ENCODE assay signal across 8 mouse cellular contexts in genomic region chr17:29355461-29355840, GRCm38 (mm10). TPM values are rescaled to one million over a fixed set of nuclear protein-coding genes. Genes with fewer than 3 reads are reported as not detected.
DNase-seq lines count a peak whose midpoint lies in the region; ATAC-seq and TF ChIP-seq lines count a peak whose summit lies in the region.

No protein-coding gene starts in this region.

- H3K4me2 ChIP-seq in neural tube, embryonic 11.5 days (ENCODE audit: low read depth) = peak overlapping the region; percentile 53
- H3K4me2 ChIP-seq in hindbrain, embryonic 15.5 days = peak overlapping the region; percentile 71
- no peak overlapping the region for H3K4me2 ChIP-seq in liver, embryonic 13.5 days

- TF ChIP-seq POLR2A in small intestine, adult 2 months (IDR thresholded peaks at IDR 0.05; ENCODE audit: low read depth, low read length) = no peak

- H3K4me3 ChIP-seq in neural tube, embryonic 11.5 days (ENCODE audit: low read depth, low read length) = no peak overlapping the region
- H3K4me3 ChIP-seq in hindbrain, embryonic 15.5 days = no peak overlapping the region
- H3K4me3 ChIP-seq in liver, embryonic 13.5 days (replicated peaks) = no peak overlapping the region
- H3K4me3 ChIP-seq in small intestine, adult 2 months (ENCODE audit: low read depth, low read length) = no peak overlapping the region

- intact Hi-C loops in gastrocnemius, postnatal 14 days (cut with DNase I; ENCODE audit: low total_unique reads) = no loop called here

- H3K9me3 ChIP-seq in neural tube, embryonic 11.5 days (ENCODE audit: control insufficient read depth, low read length) = no peaks in the 10 kb centered on the region
- no peaks in the 10 kb centered on the region for H3K9me3 ChIP-seq in hindbrain, embryonic 15.5 days
- no peaks in the 10 kb centered on the region for H3K9me3 ChIP-seq in liver, embryonic 13.5 days (replicated peaks)

- H3K27me3 ChIP-seq in neural tube, embryonic 11.5 days (ENCODE audit: control insufficient read depth, insufficient read depth, low read length) = no peaks in the 10 kb centered on the region
- no peaks in the 10 kb centered on the region for H3K27me3 ChIP-seq in hindbrain, embryonic 15.5 days
- H3K27me3 ChIP-seq in liver, embryonic 13.5 days = no peaks in the 10 kb centered on the region
- no peaks in the 10 kb centered on the region for H3K27me3 ChIP-seq in small intestine, adult 2 months (ENCODE audit: control insufficient read depth, insufficient read depth, low read length)

- WGBS in neural tube, embryonic 11.5 days = 23% methylated on average over 5 of the region's 5 CpGs
- WGBS in hindbrain, embryonic 15.5 days = 11% methylated on average over 5 of the region's 5 CpGs
- 69% methylated on average over 5 of the region's 5 CpGs for WGBS in liver, embryonic 13.5 days (ENCODE audit: insufficient replicate concordance)
- 23% methylated on average over 5 of the region's 5 CpGs for WGBS in small intestine, adult 2 months

- peaks cover 18% of the 10 kb centered on the region for H3K4me1 ChIP-seq in neural tube, embryonic 11.5 days (ENCODE audit: control insufficient read depth, insufficient read depth, low read length)
- peaks cover 26% of the 10 kb centered on the region for H3K4me1 ChIP-seq in hindbrain, embryonic 15.5 days (replicated peaks)
- peaks cover 10% of the 10 kb centered on the region for H3K4me1 ChIP-seq in liver, embryonic 13.5 days (replicated peaks)
- H3K4me1 ChIP-seq in small intestine, adult 2 months (ENCODE audit: control insufficient read depth, insufficient read depth, insufficient read length, low read length) = peaks cover 13% of the 10 kb centered on the region

- peak; percentile 71 for DNase-seq in neural tube, embryonic 11.5 days (ENCODE audit: low spot score)
- DNase-seq in neural tube, embryonic 10.5 days (ENCODE audit: extremely low spot score, low spot score) = no peak
- no peak for DNase-seq in liver, embryonic 13.5 days
- DNase-seq in cerebellum, adult 9-10 months = no peak
- no peak for DNase-seq in gastrocnemius, postnatal 14 days
- no peak for DNase-seq in left cerebral cortex, adult 11 months (ENCODE audit: low spot score)

- H3K36me3 ChIP-seq in neural tube, embryonic 11.5 days (ENCODE audit: control insufficient read depth, insufficient read depth, low read length) = no peaks in the 10 kb centered on the region
- H3K36me3 ChIP-seq in hindbrain, embryonic 15.5 days = no peaks in the 10 kb centered on the region
- no peaks in the 10 kb centered on the region for H3K36me3 ChIP-seq in liver, embryonic 13.5 days
- no peaks in the 10 kb centered on the region for H3K36me3 ChIP-seq in small intestine, adult 2 months (ENCODE audit: control insufficient read depth, insufficient read depth, low read length)

- ATAC-seq in neural tube, embryonic 11.5 days (ENCODE audit: insufficient read depth, low FRiP score, low TSS enrichment) = peak; percentile 66
- ATAC-seq in hindbrain, embryonic 15.5 days (ENCODE audit: low FRiP score, low read depth) = peak; percentile 49
- no peak for ATAC-seq in liver, embryonic 13.5 days (ENCODE audit: low read depth)

- H3K27ac ChIP-seq in neural tube, embryonic 11.5 days (ENCODE audit: low read depth, low read length) = peak overlapping the region; percentile 99
- peak overlapping the region; percentile 97 for H3K27ac ChIP-seq in hindbrain, embryonic 15.5 days (replicated peaks)
- H3K27ac ChIP-seq in liver, embryonic 13.5 days = peak overlapping the region; percentile 73; the same call in 1 of the 2 replicates
- H3K27ac ChIP-seq in small intestine, adult 2 months (ENCODE audit: insufficient read depth, low read depth, low read length) = peak overlapping the region; percentile 63; the same call in 1 of the 2 replicates

- H3K9ac ChIP-seq in neural tube, embryonic 11.5 days (ENCODE audit: low read length) = peak overlapping the region; percentile 72
- peak overlapping the region; percentile 52 for H3K9ac ChIP-seq in hindbrain, embryonic 15.5 days
- no peak overlapping the region for H3K9ac ChIP-seq in liver, embryonic 13.5 days

- TF ChIP-seq CTCF in small intestine, adult 2 months (IDR thresholded peaks at IDR 0.05; ENCODE audit: extremely low read depth, insufficient read length, insufficient replicate concordance, low read depth, low read length) = no peak

RNA-seq across cellular contexts. Expression of gene Fgd2, which starts 5.3 kb away (rescaled TPM):
- 2.8 and 3.5 TPM in 2 replicates for polyA plus RNA-seq in neural tube, embryonic 11.5 days (2014; fragmentation: Nextera tagmentation; extraction: Ambion mirVana)
- polyA plus RNA-seq in hindbrain, embryonic 15.5 days (2015; fragmentation: Nextera tagmentation; extraction: Ambion mirVana) = 6.5 and 8.3 TPM in 2 replicates
- 4.5 and 5.0 TPM in 2 replicates for polyA plus RNA-seq in liver, embryonic 13.5 days (2015; fragmentation: Nextera tagmentation; extraction: Ambion mirVana)
- 14.0 and 16.3 TPM in 2 replicates for polyA plus RNA-seq in small intestine, adult 2 months (2012; rRNA removed)
- 1 to 10 TPM; 1.6 to 1.8 TPM for total RNA-seq in gastrocnemius, postnatal 14 days (2021)

RNA-seq across cellular contexts. Expression of gene Mtch1, which starts 7.7 kb away (rescaled TPM):
- polyA plus RNA-seq in neural tube, embryonic 11.5 days (2014; fragmentation: Nextera tagmentation; extraction: Ambion mirVana) = 402 and 441 TPM in 2 replicates
- polyA plus RNA-seq in hindbrain, embryonic 15.5 days (2015; fragmentation: Nextera tagmentation; extraction: Ambion mirVana) = 476 and 492 TPM in 2 replicates
- polyA plus RNA-seq in liver, embryonic 13.5 days (2015; fragmentation: Nextera tagmentation; extraction: Ambion mirVana) = 55.2 and 64.0 TPM in 2 replicates
- 153 and 260 TPM in 2 replicates for polyA plus RNA-seq in small intestine, adult 2 months (2012; rRNA removed)
- total RNA-seq in gastrocnemius, postnatal 14 days (2021) = 100 to 1,000 TPM; 141 to 160 TPM

RNA-seq across cellular contexts. Expression of gene Pi16, which starts 38.0 kb away (rescaled TPM):
- 0.23 and 0.36 TPM in 2 replicates for polyA plus RNA-seq in neural tube, embryonic 11.5 days (2014; fragmentation: Nextera tagmentation; extraction: Ambion mirVana)
- polyA plus RNA-seq in hindbrain, embryonic 15.5 days (2015; fragmentation: Nextera tagmentation; extraction: Ambion mirVana) = 2.1 and 2.3 TPM in 2 replicates
- 0.30 and 0.32 TPM in 2 replicates for polyA plus RNA-seq in liver, embryonic 13.5 days (2015; fragmentation: Nextera tagmentation; extraction: Ambion mirVana)
- 1.6 and 4.7 TPM in 2 replicates for polyA plus RNA-seq in small intestine, adult 2 months (2012; rRNA removed)
- 10 to 100 TPM; 25.4 to 37.9 TPM for total RNA-seq in gastrocnemius, postnatal 14 days (2021)
